Mouse (Mus musculus): ENCODE data around the gene Ccdc97. TPM values are rescaled to one million over a fixed set of nuclear protein-coding genes. Genes with fewer than 3 reads are reported as not detected.

Ccdc97 gene
- polyA plus RNA-seq, 1 experiment: 72.4 TPM

- H3K27me3 ChIP-seq (ENCODE audit: control insufficient read depth, insufficient read depth, low read length): peaks cover 15% of the 10 kb centered on the region
- H3K36me3 ChIP-seq (ENCODE audit: control insufficient read depth, insufficient read depth, low read length): no peaks in the 10 kb centered on the region
- TF ChIP-seq POLR2A (IDR thresholded peaks at IDR 0.05; ENCODE audit: low read depth, low read length): no peak
- no peak for TF ChIP-seq CTCF (IDR thresholded peaks at IDR 0.05; ENCODE audit: extremely low read depth, insufficient read length, insufficient replicate concordance, low read depth, low read length)
- no peak overlapping the region for H3K4me3 ChIP-seq (ENCODE audit: low read depth, low read length)
- H3K4me1 ChIP-seq (ENCODE audit: control insufficient read depth, insufficient read depth, insufficient read length, low read length): peaks cover 7% of the 10 kb centered on the region
- H3K27ac ChIP-seq (ENCODE audit: insufficient read depth, low read depth, low read length): no peak overlapping the region
- 51% methylated on average over 6 of the region's 6 CpGs for WGBS
Measured at GRCm38 (mm10) chr7:25675405-25675804, 43.5 kb downstream of the Ccdc97 start.

GRCm38 (mm10) chr7:25674719-25675300 lies 44.1 kb downstream of the Ccdc97 start, which contains the start of gene Tmem91:
Gene Tmem91, minus strand, starts transcription at chr7:25675166.
- Histone ChIP-seq H3K4me1 (ENCODE audit: control insufficient read depth, insufficient read depth, insufficient read length, low read length) (peaks cover 7% of the 10 kb centered on the region), H3K36me3 (ENCODE audit: control insufficient read depth, insufficient read depth, low read length) (no peaks in the 10 kb centered on the region), H3K27me3 (ENCODE audit: control insufficient read depth, insufficient read depth, low read length) (peaks cover 15% of the 10 kb centered on the region), H3K4me3 (ENCODE audit: low read depth, low read length) (peak within 1 kb of the TSS; percentile 36), H3K27ac (ENCODE audit: insufficient read depth, low read depth, low read length) (no peak within 1 kb of the TSS)
- WGBS: 2% methylated on average over 29 of the region's 29 CpGs
- TF ChIP-seq POLR2A (IDR thresholded peaks at IDR 0.05; ENCODE audit: low read depth, low read length) (no peak), CTCF (IDR thresholded peaks at IDR 0.05; ENCODE audit: extremely low read depth, insufficient read length, insufficient replicate concordance, low read depth, low read length) (no peak)

- Histone ChIP-seq H3K27ac (ENCODE audit: insufficient read depth, low read depth, low read length) (no peak overlapping the region), H3K4me3 (ENCODE audit: low read depth, low read length) (peak overlapping the region; percentile 36; the same call in 1 of the 2 replicates), H3K4me1 (ENCODE audit: control insufficient read depth, insufficient read depth, insufficient read length, low read length) (peaks cover 7% of the 10 kb centered on the region), H3K36me3 (ENCODE audit: control insufficient read depth, insufficient read depth, low read length) (no peaks in the 10 kb centered on the region), H3K27me3 (ENCODE audit: control insufficient read depth, insufficient read depth, low read length) (peaks cover 15% of the 10 kb centered on the region)
- TF ChIP-seq CTCF (IDR thresholded peaks at IDR 0.05; ENCODE audit: extremely low read depth, insufficient read length, insufficient replicate concordance, low read depth, low read length) (no peak), POLR2A (IDR thresholded peaks at IDR 0.05; ENCODE audit: low read depth, low read length) (no peak)
- WGBS: 15% methylated on average over 9 of the region's 9 CpGs
Measured at GRCm38 (mm10) chr7:25674297-25674696, 44.6 kb downstream of the Ccdc97 start.

- 52% methylated on average over 4 of the region's 4 CpGs for WGBS
- TF ChIP-seq POLR2A (IDR thresholded peaks at IDR 0.05; ENCODE audit: low read depth, low read length) (no peak), CTCF (IDR thresholded peaks at IDR 0.05; ENCODE audit: extremely low read depth, insufficient read length, insufficient replicate concordance, low read depth, low read length) (peak; percentile 18; the same call in 1 of the 2 replicates)
- H3K27me3 ChIP-seq (ENCODE audit: control insufficient read depth, insufficient read depth, low read length): peaks cover 15% of the 10 kb centered on the region
- peaks cover 9% of the 10 kb centered on the region; the same call in 1 of the 2 replicates for H3K36me3 ChIP-seq (ENCODE audit: control insufficient read depth, insufficient read depth, low read length)
- H3K27ac ChIP-seq (ENCODE audit: insufficient read depth, low read depth, low read length): no peak overlapping the region
- peaks cover 7% of the 10 kb centered on the region for H3K4me1 ChIP-seq (ENCODE audit: control insufficient read depth, insufficient read depth, insufficient read length, low read length)
- no peak overlapping the region for H3K4me3 ChIP-seq (ENCODE audit: low read depth, low read length)
Measured at GRCm38 (mm10) chr7:25672442-25672841, 46.4 kb downstream of the Ccdc97 start.

GRCm38 (mm10) chr7:25671686-25672085 lies 47.2 kb downstream of the Ccdc97 start:
- Histone ChIP-seq H3K4me1 (ENCODE audit: control insufficient read depth, insufficient read depth, insufficient read length, low read length) (peaks cover 7% of the 10 kb centered on the region), H3K27ac (ENCODE audit: insufficient read depth, low read depth, low read length) (no peak overlapping the region), H3K36me3 (ENCODE audit: control insufficient read depth, insufficient read depth, low read length) (peaks cover 9% of the 10 kb centered on the region; the same call in 1 of the 2 replicates), H3K27me3 (ENCODE audit: control insufficient read depth, insufficient read depth, low read length) (peaks cover 15% of the 10 kb centered on the region), H3K4me3 (ENCODE audit: low read depth, low read length) (no peak overlapping the region)
- TF ChIP-seq CTCF (IDR thresholded peaks at IDR 0.05; ENCODE audit: extremely low read depth, insufficient read length, insufficient replicate concordance, low read depth, low read length): no peak
- no peak for TF ChIP-seq POLR2A (IDR thresholded peaks at IDR 0.05; ENCODE audit: low read depth, low read length)
- WGBS: 49% methylated on average over 2 of the region's 2 CpGs

- no peak for TF ChIP-seq CTCF (IDR thresholded peaks at IDR 0.05; ENCODE audit: extremely low read depth, insufficient read length, insufficient replicate concordance, low read depth, low read length)
- no peak for TF ChIP-seq POLR2A (IDR thresholded peaks at IDR 0.05; ENCODE audit: low read depth, low read length)
- Histone ChIP-seq H3K4me1 (ENCODE audit: control insufficient read depth, insufficient read depth, insufficient read length, low read length) (peaks cover 4% of the 10 kb centered on the region), H3K36me3 (ENCODE audit: control insufficient read depth, insufficient read depth, low read length) (peaks cover 20% of the 10 kb centered on the region; the same call in 1 of the 2 replicates), H3K4me3 (ENCODE audit: low read depth, low read length) (no peak overlapping the region), H3K27ac (ENCODE audit: insufficient read depth, low read depth, low read length) (no peak overlapping the region), H3K27me3 (ENCODE audit: control insufficient read depth, insufficient read depth, low read length) (peaks cover 9% of the 10 kb centered on the region)
- WGBS: 87% methylated on average over 4 of the region's 4 CpGs
Measured at GRCm38 (mm10) chr7:25670096-25670495, 48.8 kb downstream of the Ccdc97 start.

- Histone ChIP-seq H3K27ac (ENCODE audit: insufficient read depth, low read depth, low read length) (no peak overlapping the region), H3K4me3 (ENCODE audit: low read depth, low read length) (no peak overlapping the region), H3K27me3 (ENCODE audit: control insufficient read depth, insufficient read depth, low read length) (peaks cover 5% of the 10 kb centered on the region), H3K4me1 (ENCODE audit: control insufficient read depth, insufficient read depth, insufficient read length, low read length) (no peaks in the 10 kb centered on the region; the same call in 1 of the 2 replicates), H3K36me3 (ENCODE audit: control insufficient read depth, insufficient read depth, low read length) (peaks cover 22% of the 10 kb centered on the region; the same call in 1 of the 2 replicates)
- WGBS: 84% methylated on average over 9 of the region's 9 CpGs
- TF ChIP-seq CTCF (IDR thresholded peaks at IDR 0.05; ENCODE audit: extremely low read depth, insufficient read length, insufficient replicate concordance, low read depth, low read length) (no peak), POLR2A (IDR thresholded peaks at IDR 0.05; ENCODE audit: low read depth, low read length) (no peak)
Measured at GRCm38 (mm10) chr7:25669631-25670030, 49.3 kb downstream of the Ccdc97 start.

All from small intestine, adult 2 months (tissue).